Mouse (Mus musculus) liver, embryonic 14.5 days (tissue): Measurements from ENCODE around the gene Evi2a. TPM values are rescaled to one million over a fixed set of nuclear protein-coding genes. Genes with fewer than 3 reads are reported as not detected.

Experiments
- ATAC-seq: fragments of 200-750 bp; cut with Nextera tagmentation; 2 replicates; pipeline ENCODE4 v1.8.0; 2017; ENCODE audit warnings: moderate number of reproducible peaks, mild to moderate bottlenecking, moderate library complexity; ENCODE audit not compliant: insufficient read depth
- DNase-seq, 3 experiments: peaks; one replicate each; pipeline ENCODE4 v3.0.0-alpha.2; 2012 to 2013; ENCODE audit warnings: low read depth in 3 of 3, low spot score in 3 of 3
- H3K27ac ChIP-seq: fragments of 300-500 bp; sonication (generic); 2 replicates; pipeline ENCODE4 v1.5.1; 2014; ENCODE audit warnings: moderate library complexity, mild to moderate bottlenecking, control low read depth, inconsistent platforms
- H3K27me3 ChIP-seq: fragments of 300-500 bp; sonication (generic); 2 replicates; pipeline ENCODE4 v1.6.1; 2014; ENCODE audit warnings: mild to moderate bottlenecking, low read length, moderate library complexity; ENCODE audit not compliant: control insufficient read depth, insufficient read depth
- H3K36me3 ChIP-seq: fragments of 300-500 bp; sonication (generic); replicated peaks from 2 replicates; pipeline ENCODE4 v1.6.1; 2014; ENCODE audit warnings: low read depth; ENCODE audit not compliant: control insufficient read depth, insufficient read depth
- H3K4me1 ChIP-seq, 2 experiments: fragments of 200-500 bp in 1 of 2; fragments of 300-500 bp in 1 of 2; sonication (generic) in 1 of 2; replicated peaks; 2 replicates each; pipeline ENCODE4 v1.6.1; 2012 to 2014; ENCODE audit warnings: antibody characterized with exemption in 1 of 2, inconsistent platforms in 1 of 2, low read length in 1 of 2; ENCODE audit not compliant: control insufficient read depth in 2 of 2, insufficient read depth in 2 of 2
- H3K4me2 ChIP-seq: fragments of 300-500 bp; sonication (generic); 2 replicates; pipeline ENCODE4 v1.6.1; 2014; ENCODE audit warnings: low read depth, mild to moderate bottlenecking, control low read depth, moderate library complexity
- H3K4me3 ChIP-seq, 2 experiments: fragments of 200-500 bp in 1 of 2; fragments of 300-500 bp in 1 of 2; sonication (generic) in 1 of 2; 2 replicates each; pipeline ENCODE4 v1.5.1; 2012 to 2014; ENCODE audit warnings: low read depth in 2 of 2, low read length in 2 of 2, mild to moderate bottlenecking in 2 of 2, control low read depth in 1 of 2, inconsistent platforms in 1 of 2, moderate library complexity in 1 of 2; ENCODE audit not compliant: insufficient read depth in 1 of 2
- H3K9ac ChIP-seq: fragments of 300-500 bp; sonication (generic); replicated peaks from 2 replicates; pipeline ENCODE4 v1.6.1; 2014; ENCODE audit warnings: mild to moderate bottlenecking, control low read depth, moderate library complexity
- H3K9me3 ChIP-seq: fragments of 300-500 bp; sonication (generic); 2 replicates; pipeline ENCODE4 v1.6.1; 2016; ENCODE audit warnings: low read length, mixed read lengths; ENCODE audit not compliant: control insufficient read depth
- CTCF ChIP-seq: IDR thresholded peaks from 2 replicates; pipeline ENCODE4 v1.5.1; 2016; ENCODE audit warnings: antibody characterized with exemption, low read depth, control low read depth
- EP300 ChIP-seq: IDR thresholded peaks from 2 replicates; pipeline ENCODE4 v1.6.1; 2016; ENCODE audit warnings: antibody characterized with exemption, low read depth
- WGBS: fragments of 180-500 bp; shearing (Covaris S2); extraction: QIAGEN DNeasy Blood & Tissue Kit; methylation state at CpG from one replicate; pipeline ENCODE4 v1.1.7; 2014; ENCODE audit not compliant: insufficient replicate concordance; 5-methylcytosine and 5-hydroxymethylcytosine counted together
- polyA plus RNA-seq, 2 experiments: library from polyadenylated mRNA; depleted of rRNA in 1 of 2; stranded (reverse) in 1 of 2; unstranded in 1 of 2; fragments of >200 nt; fragmentation: Nextera tagmentation in 1 of 2; extraction: Ambion mirVana in 1 of 2; gene quantifications; 2 replicates each; pipeline versions ENCODE4 v1.2.1 to v1.2.3; 2012 to 2014

Evi2a gene
- polyA plus RNA-seq, 2 experiments = 3.9 to 4.2 TPM

- H3K9ac ChIP-seq = no peak overlapping the region
- no peak overlapping the region; the same call in 1 of the 2 replicates for H3K4me2 ChIP-seq
- H3K36me3 ChIP-seq = no peaks in the 10 kb centered on the region
- H3K27me3 ChIP-seq = no peaks in the 10 kb centered on the region
- H3K27ac ChIP-seq = no peak overlapping the region
- peaks cover 0 to 30% of the 10 kb centered on the region in 2 experiments; a peak in 2 of 4 replicates for H3K4me1 ChIP-seq
- no peak overlapping the region for H3K4me3 ChIP-seq
- ATAC-seq (no peak), DNase-seq (no peak)
- 33% methylated on average over 15 of the region's 15 CpGs for WGBS
- no peak for TF ChIP-seq EP300
- no peak for TF ChIP-seq CTCF
- H3K9me3 ChIP-seq = no peaks in the 10 kb centered on the region
These were observed 3.2 kb downstream of the Evi2a start for GRCm38 (mm10) chr11:79527015-79527738.

GRCm38 (mm10) chr11:79526549-79526948 is 3.9 kb downstream of the Evi2a start:
- Histone ChIP-seq H3K27ac (no peak overlapping the region), H3K27me3 (no peaks in the 10 kb centered on the region), H3K4me3 (no peak overlapping the region), H3K36me3 (no peaks in the 10 kb centered on the region), H3K4me1 (peaks cover 0 to 28% of the 10 kb centered on the region in 2 experiments; a peak in 2 of 4 replicates), H3K9ac (no peak overlapping the region), H3K4me2 (no peak overlapping the region; the same call in 1 of the 2 replicates), H3K9me3 (no peaks in the 10 kb centered on the region)
- 68% methylated on average over 3 of the region's 3 CpGs for WGBS
- ATAC-seq (no peak), DNase-seq (no peak)
- TF ChIP-seq EP300 (no peak), CTCF (no peak)

GRCm38 (mm10) chr11:79524310-79524575 is 6.2 kb downstream of the Evi2a start:
- ATAC-seq = no peak
- Histone ChIP-seq H3K9me3 (no peaks in the 10 kb centered on the region), H3K27ac (no peak overlapping the region)

GRCm38 (mm10) chr11:79523560-79524309 is 6.7 kb downstream of the Evi2a start, which contains the start of gene Evi2b:
Gene Evi2b (minus strand): TSS chr11:79523762.
- Histone ChIP-seq H3K4me2 (peak within 1 kb of the TSS; percentile 45), H3K27ac (no peak within 1 kb of the TSS; the same call in 1 of the 2 replicates), H3K4me3 (peak within 1 kb of the TSS; percentile 19 to 52), H3K9me3 (no peaks in the 10 kb centered on the region), H3K4me1 (peaks cover 0 to 31% of the 10 kb centered on the region in 2 experiments; a peak in 2 of 4 replicates), H3K9ac (no peak within 1 kb of the TSS; the same call in 1 of the 2 replicates), H3K27me3 (no peaks in the 10 kb centered on the region), H3K36me3 (no peaks in the 10 kb centered on the region)
- no peak for TF ChIP-seq EP300
- no peak for TF ChIP-seq CTCF
- DNase-seq = no peak
- WGBS = 9% methylated on average over 10 of the region's 10 CpGs
- ATAC-seq = no peak

More at GRCm38 (mm10) chr11:79524310-79524575, 6.2 kb downstream of the Evi2a start:
- peaks cover 0 to 28% of the 10 kb centered on the region in 2 experiments; a peak in 2 of 4 replicates for H3K4me1 ChIP-seq
- H3K4me3 ChIP-seq = no peak overlapping the region
- DNase-seq = no peak
- no peak overlapping the region for H3K9ac ChIP-seq
- no peaks in the 10 kb centered on the region for H3K27me3 ChIP-seq
- 72% methylated on average over 1 of the region's 1 CpGs for WGBS
- TF ChIP-seq CTCF (no peak), EP300 (no peak)
- H3K4me2 ChIP-seq = peak overlapping the region; percentile 45
- H3K36me3 ChIP-seq = no peaks in the 10 kb centered on the region

GRCm38 (mm10) chr11:79522944-79523343 is 7.5 kb downstream of the Evi2a start:
- H3K9ac ChIP-seq = no peak overlapping the region

More at GRCm38 (mm10) chr11:79522944-79523343, 7.5 kb downstream of the Evi2a start:
- no peak for TF ChIP-seq CTCF
- no peak for TF ChIP-seq EP300
- no peak overlapping the region for H3K27ac ChIP-seq
- H3K4me1 ChIP-seq = peaks cover 0 to 28% of the 10 kb centered on the region in 2 experiments; a peak in 2 of 4 replicates
- DNase-seq = no peak
- ATAC-seq = no peak
- H3K4me3 ChIP-seq = peak overlapping the region; percentile 3 to 9; a peak in 2 of 4 replicates
- WGBS = 9% methylated on average over 1 of the region's 1 CpGs
- no peaks in the 10 kb centered on the region for H3K27me3 ChIP-seq
- H3K9me3 ChIP-seq = no peaks in the 10 kb centered on the region
- no peaks in the 10 kb centered on the region for H3K36me3 ChIP-seq
- H3K4me2 ChIP-seq = peak overlapping the region; percentile 32; the same call in 1 of the 2 replicates
